Mouse (Mus musculus) cerebellum, postnatal 14 days (tissue): ENCODE measurements around the gene Olfr97.
"Not testable (repeated sequence)": the region's sequence is repeated elsewhere in the genome, so short reads cannot be mapped to it uniquely, and the experiment has no call there.

Source experiments
- DNase-seq, 2 experiments: peaks; one replicate each; pipeline ENCODE4 v3.0.0; 2021; ENCODE audit warnings: mixed read lengths in 2 of 2

Olfr97 gene

DNA sequence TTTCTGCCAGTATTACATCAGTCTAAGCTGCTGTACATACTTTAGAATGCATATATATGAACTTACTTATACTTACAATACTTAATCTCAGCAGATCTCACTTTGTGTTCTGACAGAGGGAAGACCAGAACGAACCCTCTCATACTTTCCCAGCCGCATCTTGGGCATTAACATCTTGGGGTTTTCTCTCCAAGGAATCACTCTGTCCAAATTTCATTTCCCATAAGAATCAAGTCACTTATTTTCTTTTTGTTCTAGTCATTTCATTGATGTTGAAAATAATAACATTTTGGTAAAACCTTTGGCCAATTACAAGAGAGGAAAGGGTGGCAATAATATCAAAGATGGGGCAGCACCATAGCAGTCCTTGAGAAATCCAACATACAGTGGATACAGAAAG lies at the start of gene Olfr97:
Gene Olfr97, minus strand, starts transcription at position 101 of the 400 bp plus-strand sequence.
- DNase-seq, result not testable (repeated sequence)

DNA sequence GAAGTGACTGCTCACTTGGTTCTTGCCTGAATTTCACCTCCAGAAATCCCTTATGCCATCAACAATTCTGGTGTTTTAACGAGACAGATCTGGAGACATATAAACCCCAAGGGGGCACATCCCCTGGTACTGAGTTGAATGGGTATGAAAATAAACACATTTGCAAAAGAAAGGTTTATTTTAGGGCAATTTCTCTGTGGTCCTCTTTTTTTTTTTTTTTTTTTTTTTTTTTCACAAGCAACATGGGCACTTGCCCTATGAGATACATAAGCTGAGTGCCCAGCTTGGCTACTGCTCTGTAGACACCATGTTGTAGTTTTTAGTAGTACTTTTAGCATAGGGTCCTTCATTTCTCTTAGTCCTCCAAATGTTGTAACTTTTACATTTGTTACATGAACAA lies 46.2 kb upstream of the Olfr97 start, which contains the start of gene Olfr99:
Gene Olfr99, minus strand, starts transcription at position 101 of the 400 bp plus-strand sequence.
- no peak for DNase-seq

DNA sequence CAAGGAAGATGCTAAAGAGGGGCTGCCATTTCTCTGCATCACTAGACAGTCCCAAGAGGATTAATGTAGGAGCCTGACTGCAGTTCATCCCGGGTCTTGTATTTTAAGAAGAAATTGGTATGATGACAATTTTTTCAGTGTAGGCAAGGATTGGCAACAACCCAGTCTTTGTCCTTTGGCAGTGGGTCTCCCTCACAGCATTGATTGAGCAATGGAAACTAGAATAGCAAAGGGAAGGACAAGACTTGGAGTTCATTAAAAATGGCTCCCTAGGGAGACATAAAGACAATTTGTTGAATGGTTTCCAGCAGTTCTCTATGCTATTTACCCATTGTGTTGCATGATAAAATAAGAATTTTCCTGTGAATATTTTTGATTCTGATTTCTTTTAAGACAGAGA lies 43.2 kb upstream of the Olfr97 start:
- DNase-seq, result no peak

DNA sequence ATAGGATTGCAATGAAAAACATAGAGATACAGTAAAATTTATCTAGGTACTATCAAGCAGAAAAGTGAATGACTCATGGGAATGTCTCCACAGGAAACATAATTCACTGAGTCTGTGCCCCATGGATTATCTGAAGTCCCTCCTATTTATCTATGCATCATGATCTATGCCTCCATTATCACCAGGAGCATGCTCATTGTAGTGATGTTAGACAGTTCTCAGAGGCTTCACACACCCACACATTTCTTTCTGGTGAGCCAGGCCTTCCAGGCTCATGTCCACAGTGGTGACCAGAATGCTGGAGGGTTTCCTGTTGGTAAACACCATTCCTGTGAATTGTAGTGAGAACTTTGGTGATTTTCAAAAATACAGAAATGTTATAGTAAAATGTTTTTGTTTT lies 39.4 kb upstream of the Olfr97 start:
- no peak for DNase-seq

DNA sequence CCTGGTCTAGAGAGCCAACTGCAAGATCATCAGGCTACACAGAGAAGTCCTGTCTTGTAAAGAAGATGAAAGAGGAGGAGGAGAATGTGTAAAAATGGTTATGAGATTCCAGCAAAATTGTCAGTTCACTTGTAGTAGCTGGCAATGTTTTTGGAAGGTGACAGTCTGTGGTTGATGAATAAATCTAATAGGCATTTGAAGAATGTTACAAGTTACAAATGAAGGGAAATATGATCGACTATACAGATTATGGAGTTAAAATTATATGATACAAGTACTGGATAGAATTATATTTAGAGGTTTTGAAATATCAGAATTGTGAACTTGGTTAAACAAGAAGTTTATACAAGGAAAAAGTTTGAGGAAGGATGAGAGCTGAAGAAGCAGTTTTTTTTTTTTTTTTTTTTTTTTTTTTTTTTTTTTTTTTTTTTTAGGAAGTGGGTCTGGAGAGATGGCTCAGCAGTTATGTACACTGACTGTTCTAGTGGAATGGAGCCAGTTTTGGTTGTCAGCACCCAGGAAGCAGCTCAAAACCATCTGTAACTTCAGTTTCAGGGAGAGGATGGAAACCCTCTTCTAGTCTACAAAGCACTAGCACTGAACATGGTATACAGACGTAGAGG lies 38.6 kb upstream of the Olfr97 start:
- no peak for DNase-seq

DNA sequence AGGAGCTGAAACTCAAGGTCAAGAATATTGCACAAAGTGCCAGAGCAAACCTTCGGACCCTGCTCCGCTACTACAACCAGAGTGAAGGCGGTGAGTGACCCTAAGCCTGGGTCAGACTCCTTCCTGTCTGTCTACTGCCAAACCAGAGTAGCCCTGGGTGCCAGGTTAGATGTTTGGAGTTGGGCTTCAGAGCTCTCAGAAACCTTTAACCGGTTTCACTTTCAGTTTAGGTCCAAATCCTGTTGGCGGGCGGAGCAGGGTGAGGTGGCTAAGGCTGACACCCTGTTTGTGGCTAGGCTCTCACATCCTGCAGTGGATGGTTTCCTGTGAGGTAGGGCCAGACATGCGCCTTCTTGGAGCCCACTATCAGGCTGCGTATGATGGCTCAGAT lies 33.6 kb upstream of the Olfr97 start:
- peak in 1 of 2 experiments; percentile 8 for DNase-seq

DNA sequence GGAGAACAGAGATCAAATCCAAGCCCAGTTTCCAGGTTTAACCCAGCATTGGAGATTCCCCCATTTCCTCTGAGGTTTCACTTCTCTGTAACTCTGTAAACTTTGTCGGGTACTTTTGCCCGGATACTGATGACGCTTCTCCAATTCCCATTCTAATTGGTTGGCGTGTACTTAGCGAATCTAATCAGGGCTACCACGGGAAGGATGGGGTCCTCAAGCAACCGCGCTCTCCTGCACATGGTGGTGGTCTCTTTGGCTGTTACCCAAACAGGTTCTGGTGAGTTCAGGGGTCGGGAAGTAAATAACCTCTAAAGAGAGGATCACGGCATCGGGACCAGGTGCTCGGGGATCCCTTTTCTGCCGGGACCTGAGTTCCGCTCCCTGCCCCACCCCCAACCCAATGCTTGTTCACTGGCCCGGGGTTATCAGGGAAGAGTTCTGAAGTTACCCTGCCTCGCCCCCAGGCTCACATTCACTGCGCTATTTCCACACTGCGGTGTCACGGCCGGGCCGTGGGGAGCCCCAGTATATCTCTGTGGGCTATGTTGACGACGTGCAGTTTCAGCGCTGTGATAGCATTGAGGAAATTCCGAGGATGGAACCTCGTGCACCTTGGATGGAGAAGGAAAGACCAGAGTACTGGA lies 33.0 kb upstream of the Olfr97 start, which contains the start of gene H2-M3:
Gene H2-M3, plus strand, starts transcription at position 163 of the 644 bp plus-strand sequence.
- DNase-seq, result peak; percentile 91

DNA sequence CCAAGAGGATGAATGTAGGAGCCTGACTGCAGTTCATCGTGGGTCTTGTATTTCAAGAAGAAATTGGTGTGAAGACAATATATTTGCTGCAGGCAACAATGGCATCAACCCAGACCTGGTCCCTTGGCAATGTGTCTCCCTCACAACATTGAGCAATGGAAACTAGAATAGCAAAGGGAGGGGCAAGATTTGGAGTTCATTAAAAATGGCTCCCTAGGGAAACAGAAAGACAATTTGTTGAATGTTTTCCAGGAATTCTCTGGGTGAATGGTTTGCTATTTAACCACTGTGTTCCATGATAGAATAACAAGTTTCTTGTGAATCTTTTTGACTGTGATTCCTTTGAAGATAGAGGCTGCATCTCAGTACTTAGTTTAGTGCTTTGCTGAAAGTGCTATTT lies 26.5 kb upstream of the Olfr97 start, which contains the start of gene Olfr98:
Gene Olfr98, minus strand, starts transcription at position 124 of the 400 bp plus-strand sequence.
- no peak for DNase-seq

DNA sequence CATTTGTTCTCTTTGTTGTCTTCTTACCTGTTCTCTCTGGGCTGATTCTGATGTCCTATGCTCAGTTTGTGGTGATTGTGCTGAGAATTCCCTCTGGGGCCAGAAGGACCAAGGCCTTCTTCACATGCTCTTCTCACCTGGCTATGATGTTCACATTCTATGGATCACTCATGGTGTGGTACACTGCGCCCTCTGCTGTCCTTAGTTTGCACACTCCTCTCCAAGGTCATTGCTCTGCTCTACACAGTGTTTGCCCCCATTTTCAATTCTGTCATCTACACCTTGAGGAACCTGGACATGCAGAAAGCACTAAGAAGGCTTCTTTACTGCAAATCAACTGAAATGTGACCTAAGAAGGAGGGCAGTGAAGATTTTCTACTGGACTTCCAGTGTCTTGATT lies 13.4 kb upstream of the Olfr97 start:
- peak; percentile 8 to 11 for DNase-seq

DNA sequence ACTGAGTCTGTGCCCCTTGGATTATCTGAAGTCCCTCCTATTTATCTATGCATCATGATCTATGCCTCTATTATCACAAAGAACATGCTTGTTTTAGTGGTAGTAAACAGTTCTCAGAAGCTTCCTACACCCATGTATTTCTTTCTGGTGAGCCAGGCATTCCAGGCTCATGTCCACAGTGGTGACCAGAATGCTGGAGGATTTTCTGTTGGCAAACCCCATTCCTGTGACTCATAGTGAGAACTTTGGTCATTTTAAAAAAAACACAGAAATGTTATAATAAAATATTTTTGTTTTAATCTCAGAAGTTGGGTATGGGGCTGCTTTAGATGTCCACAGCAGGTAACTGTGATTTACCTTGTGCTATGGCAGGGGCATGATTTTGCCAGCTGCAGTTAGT lies 12.3 kb upstream of the Olfr97 start:
- DNase-seq, result no peak

DNA sequence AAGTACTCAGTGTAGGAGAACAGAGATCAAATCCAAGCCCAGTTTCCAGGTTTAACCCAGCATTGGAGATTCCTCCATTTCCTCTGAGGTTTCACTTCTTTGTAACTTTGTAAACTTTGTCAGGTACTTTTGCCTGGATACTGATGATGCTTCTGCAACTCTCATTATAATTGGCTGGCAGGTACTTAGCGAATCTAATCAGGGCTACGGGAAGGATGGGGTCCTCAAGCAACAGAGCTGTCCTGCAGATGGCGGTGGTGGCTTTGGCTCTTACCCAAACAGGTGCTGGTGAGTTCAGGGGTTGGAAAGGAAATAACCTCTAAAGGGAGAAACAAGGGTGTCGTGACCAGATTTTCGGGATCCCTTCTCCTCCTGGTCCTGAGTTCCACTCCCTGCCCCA lies 9.6 kb upstream of the Olfr97 start:
- peak; percentile 17 to 23 for DNase-seq

DNA sequence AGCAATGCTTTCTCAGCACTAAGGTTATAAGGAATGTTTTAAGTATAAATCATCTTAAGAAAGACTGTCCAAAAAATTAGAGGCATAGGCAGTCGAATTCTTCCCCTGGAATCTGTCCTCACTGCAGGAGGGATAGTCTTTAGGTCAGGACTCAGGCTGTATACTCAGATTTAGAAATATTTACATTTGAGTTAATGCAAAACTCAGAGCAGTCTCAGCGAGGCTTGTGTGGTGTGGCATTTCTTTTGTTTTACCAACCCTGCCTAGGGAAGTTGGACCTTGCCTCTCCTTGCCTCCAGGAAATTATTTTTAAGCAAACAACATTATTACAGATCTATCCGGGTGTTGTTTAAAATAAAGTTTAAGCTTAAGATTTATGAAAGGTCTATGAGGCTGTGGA lies 5.1 kb upstream of the Olfr97 start:
- no peak for DNase-seq

DNA sequence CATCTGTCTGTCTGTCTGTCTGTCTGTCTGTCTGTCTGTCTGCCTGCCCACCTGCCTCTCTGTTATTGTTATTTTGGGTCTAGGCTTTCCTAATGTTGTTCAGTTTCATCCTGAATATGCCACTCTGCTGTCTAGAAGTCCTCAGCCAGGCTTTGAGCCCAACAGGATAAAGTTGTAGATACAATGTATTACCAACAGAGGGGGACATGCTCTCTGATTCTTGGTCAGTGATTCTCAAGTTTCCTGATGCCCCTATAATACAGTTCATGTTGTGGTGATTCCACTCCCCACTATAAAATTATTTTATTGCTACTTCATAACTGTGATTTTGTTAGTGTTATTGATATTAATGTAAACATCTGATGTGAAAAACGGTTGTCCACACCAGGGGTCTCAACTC lies 15.3 kb downstream of the Olfr97 start:
- no peak for DNase-seq

DNA sequence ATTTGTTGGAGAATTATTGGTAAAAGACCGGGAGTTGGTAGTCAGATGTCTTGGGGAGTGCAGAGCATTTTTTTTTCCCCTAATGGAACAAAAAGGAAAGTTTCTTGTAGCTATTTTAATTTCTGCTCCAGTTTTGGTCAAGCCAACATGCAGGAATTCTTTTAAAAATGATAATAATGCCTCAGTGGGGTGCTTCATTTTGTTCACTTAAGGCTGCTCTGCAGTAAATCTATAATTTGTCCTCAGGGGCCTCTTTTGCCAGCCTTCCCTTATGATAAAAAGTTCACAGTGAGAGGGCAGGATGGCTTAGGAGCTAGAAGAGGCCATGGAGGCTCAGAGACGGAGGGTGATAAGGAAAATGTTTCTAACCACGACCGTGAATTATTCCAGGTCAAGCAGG lies 17.3 kb downstream of the Olfr97 start, which contains the start of gene Olfr96:
Gene Olfr96, plus strand, starts transcription at position 301 of the 400 bp plus-strand sequence.
- no peak for DNase-seq

DNA sequence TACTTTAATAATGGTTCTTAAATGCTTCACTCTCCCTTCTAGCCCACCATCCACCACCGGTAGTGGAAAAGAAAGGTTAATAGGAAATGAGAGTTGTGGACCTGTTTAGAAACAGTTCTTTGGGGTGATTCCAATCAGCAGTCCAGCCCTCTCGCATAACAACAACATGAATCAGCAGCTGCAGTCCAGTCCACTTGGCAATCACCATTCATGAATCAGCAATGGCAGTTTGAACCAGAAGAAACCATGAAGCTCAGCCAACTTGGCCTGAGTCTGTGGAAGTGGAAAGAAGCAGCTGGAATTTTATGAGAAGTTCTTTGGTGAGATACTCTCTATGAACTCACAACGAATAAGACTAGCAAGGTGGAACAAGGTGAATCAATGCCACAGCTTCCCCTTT lies 18.6 kb downstream of the Olfr97 start:
- DNase-seq, result no peak

DNA sequence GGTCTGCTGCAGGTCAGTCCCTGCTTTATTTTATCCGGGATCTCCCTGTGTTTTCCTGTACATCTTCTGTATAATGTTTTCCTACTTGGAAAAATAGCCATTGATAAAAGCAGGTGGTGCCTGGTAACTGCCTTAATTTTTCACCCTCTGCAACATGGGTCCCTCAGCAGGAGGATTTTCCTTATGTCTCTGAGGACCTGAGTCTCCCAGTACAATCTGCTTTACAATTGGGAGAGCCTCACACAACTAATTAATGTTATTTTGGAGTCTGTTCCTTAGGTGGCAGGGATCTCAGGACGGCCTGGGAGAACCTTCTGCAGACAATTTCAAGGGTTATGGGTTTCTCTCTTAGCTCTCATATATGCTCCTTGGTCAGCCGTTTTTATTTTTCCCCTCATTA lies 24.1 kb downstream of the Olfr97 start, which contains the start of gene Olfr95:
Gene Olfr95, minus strand, starts transcription at position 101 of the 400 bp plus-strand sequence.
- DNase-seq, result no peak

DNA sequence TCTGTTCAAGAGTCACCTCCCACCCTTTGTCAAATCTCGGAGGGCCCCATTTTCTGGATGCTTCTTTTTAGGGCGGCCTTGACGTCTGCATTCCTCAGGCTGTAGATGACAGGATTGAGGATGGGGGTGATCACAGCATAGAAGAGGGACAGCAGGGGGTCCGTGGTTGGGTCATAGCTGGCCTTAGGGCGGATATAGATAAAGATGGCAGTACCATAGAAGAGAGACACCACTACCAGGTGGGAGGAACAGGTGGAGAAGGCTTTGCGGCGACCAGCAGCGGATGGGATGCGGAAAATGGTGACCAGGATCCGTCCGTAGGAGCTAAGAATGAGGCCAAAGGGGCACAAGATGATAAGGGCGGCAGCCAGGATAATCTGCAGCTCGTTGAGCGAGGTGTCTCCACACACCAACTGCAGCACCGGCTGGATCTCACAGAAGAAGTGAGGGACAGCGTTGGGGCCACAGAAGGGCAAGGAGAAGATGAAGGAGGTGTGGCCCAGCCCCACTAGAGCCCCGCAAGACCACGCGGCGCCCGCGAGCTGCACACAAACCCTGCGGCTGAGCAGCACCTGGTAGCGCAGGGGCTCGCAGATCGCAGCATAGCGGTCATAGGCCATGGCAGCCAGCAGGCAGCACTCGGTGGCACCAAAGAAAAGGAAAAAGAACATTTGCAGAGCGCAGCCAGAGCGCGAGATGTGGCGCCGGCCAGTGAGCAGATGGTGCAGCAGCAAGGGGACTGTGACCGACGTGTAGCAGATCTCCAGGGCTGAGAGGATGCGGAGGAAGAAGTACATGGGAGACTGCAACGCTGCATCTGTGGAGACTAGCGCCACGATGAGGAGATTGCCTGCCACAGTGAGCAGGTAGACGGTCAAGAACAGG lies 26.0 kb downstream of the Olfr97 start:
- DNase-seq, result peak; percentile 40 to 41

DNA sequence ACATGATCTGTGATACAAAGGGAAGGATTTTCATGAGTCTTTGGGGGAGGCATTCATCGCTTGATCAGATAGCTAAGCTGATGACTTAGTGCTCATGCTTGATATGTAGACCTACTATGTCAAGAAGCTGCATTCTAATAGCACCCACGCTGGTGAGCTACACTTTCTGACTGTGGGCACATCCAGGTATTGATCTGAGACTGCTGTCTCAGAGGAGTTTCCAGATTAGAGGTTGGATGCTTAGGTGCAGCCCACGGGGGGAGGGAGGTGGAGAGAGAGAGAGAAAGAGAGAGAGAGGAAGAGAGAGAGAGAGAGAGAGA lies 33.3 kb downstream of the Olfr97 start:
- no peak for DNase-seq

DNA sequence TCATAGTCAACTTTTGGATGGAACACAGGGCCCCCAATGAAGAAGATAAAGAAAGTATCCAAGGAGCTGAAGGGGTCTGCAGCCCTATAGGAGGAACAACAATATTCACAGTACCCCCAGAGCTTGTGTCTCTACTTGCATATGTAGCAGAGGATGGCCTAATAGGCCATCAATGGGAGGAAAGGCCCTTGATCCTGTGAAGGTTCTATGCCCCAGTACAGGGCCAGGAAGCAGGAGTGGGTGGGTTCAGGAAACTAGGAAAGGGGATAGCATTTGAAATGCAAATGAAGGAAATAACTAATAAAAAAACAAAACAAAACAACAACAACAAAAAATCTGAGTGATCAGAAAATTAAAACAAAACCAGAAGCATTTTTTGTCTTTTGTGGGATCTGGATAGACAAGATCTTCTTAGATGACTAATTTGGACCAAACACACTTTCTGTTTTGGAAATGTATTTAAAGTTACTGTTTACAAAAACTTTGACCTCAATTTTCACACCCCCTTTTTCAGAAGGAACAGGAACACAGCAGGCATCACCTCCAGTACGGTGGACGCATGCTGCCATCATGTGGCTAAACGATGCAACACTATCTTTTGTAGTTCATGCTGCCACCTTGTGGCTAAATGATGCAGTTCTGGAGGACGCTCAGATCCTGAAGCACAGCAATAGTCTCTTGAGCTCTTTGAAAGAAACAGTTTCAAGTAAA lies 33.8 kb downstream of the Olfr97 start:
- DNase-seq, result peak; percentile 88 to 90

DNA sequence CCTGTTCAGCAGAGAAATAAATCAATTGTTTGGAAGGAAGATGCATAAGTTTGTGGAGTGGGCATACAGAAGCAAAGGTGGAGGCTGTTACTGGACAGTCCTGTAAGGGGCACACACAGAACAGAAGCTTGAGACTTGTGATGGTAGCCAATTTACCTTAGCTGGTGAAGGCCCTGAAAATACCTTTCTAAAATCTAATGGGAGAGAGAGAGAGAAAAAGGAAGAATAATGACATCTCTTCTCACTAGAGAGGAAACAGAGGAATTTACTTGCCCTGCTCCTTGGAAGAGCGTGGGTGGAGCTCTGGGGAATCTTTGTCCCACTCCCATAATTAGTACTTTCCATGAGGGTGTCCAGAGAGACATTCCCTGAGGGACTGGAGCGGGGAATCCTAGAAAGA lies 36.2 kb downstream of the Olfr97 start, which contains the start of gene Olfr94:
Gene Olfr94, minus strand, starts transcription at position 101 of the 400 bp plus-strand sequence.
- no peak for DNase-seq

DNA sequence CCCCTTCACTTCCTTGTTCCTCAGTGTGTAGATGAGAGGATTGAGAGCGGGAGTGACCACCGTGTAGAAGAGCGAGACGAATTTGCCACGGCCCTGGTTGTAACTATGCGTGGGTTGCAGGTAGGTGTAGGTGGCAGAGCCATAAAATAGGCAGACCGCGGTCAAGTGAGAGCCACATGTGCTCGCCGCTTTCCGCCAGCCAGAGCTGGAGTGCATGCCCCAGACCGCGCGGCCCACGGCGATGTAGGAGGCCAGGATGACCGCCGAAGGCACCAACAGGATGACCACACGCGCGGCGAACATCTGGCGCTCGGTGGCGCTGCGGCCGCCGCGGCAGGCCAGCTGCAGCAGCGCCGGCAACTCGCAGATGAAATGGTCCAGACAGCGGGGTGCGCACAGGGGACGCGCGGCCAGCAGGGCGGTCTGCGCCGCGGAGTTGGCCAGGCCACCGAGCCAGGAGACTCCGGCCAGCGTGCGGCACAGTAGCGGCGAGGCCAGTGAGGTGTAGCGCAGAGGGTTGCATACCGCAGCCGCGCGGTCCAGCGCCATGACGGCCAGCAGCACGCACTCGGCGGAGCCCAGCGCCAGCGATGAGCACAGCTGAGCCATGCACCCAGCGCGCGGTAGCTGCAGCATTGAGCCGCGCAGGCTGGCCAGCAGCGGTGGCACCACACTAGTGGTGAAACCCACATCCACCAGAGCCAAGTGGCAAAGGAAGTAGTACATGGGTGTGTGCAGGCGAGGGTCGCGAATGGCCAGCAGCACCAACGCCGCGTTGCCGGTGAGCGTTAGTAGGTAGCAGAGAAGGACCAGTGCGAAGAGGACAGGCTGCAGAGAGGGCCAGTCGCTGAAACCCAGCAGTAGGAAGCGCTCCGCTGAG lies 40.0 kb downstream of the Olfr97 start:
- peak; percentile 47 to 52 for DNase-seq

DNA sequence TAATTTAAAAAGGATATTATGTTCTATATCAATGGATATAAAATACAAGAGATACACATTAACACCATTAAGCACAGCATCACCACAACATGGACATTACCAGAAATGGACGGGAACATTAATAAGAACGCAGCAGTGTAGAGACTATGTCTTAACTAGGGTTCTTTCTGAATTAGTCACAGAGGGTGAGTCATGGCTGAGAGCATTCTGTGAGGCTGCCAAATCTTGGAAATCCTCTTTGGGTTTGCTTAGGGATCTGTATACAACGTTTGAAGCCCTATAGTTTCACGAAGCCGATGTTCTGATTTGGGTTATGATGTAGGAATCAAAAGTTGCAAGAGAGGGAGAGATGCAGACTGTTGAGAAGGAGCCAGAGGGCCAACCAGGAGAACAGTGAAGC lies 42.3 kb downstream of the Olfr97 start:
- no peak for DNase-seq
